Mouse (Mus musculus): Measurements from ENCODE around the gene Myh7.

DNA sequence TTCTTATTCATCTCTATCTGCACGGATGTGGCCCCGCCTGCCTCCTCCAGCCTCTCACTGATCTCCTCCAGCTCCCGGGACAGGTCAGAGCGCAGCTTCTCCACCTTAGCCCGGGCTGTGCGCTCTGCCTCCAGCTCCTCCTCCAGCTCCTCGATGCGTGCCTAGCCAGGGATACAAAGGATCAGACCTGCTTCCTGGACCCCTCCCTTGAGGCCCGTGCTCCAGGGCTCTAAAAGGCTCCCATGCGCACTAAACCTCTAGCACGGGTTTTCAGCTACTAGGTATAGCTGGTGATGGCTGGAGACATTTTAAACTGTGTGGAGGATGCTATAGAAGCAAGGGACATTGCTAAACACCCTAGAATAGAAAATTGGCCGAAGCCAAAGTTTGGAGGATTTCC lies 43.9 kb downstream of the Myh7 start:
- TF ChIP-seq POLR2A (IDR thresholded peaks at IDR 0.05; ENCODE audit: borderline replicate concordance, extremely low read depth, low read depth, low read length), result no peak
- no peak for TF ChIP-seq CTCF (IDR thresholded peaks at IDR 0.05; ENCODE audit: insufficient read depth, low read length)
